ENCODE assay signal across 14 mouse cellular contexts in genomic region chr11:71323439-71323838, GRCm38 (mm10).
DNase-seq lines count a peak whose midpoint lies in the region; ATAC-seq and TF ChIP-seq lines count a peak whose summit lies in the region.
"Had no signal": no experiment of that assay in that cellular context is flagged by ENCODE, and none has a peak within 500 bp of the region (broad histone marks: within the 10 kb centered on the region; RNA-seq: fewer than 3 reads in every experiment).

No protein-coding gene starts in this region.

- no peaks in the 10 kb centered on the region for H3K9me3 ChIP-seq in heart, postnatal 0 days (replicated peaks; ENCODE audit: control insufficient read depth, low read length)
- no peaks in the 10 kb centered on the region for H3K9me3 ChIP-seq in lung, postnatal 0 days (ENCODE audit: low read length)
- H3K9me3 ChIP-seq in stomach, postnatal 0 days (ENCODE audit: control insufficient read depth, low read length), result no peaks in the 10 kb centered on the region
- H3K9me3 ChIP-seq in kidney, embryonic 14.5 days (ENCODE audit: control insufficient read depth, low read length), result no peaks in the 10 kb centered on the region
- H3K9me3 ChIP-seq: forebrain, embryonic 13.5 days; heart, embryonic 10.5 days had no signal

- 19% methylated on average over 1 of the region's 1 CpGs for WGBS in heart, postnatal 0 days
- 36% methylated on average over 1 of the region's 1 CpGs for WGBS in lung, postnatal 0 days
- 9% methylated on average over 1 of the region's 1 CpGs for WGBS in stomach, postnatal 0 days
- WGBS in kidney, embryonic 14.5 days, result 49% methylated on average over 1 of the region's 1 CpGs

- H3K27ac ChIP-seq in heart, postnatal 0 days (ENCODE audit: low read depth), result no peak overlapping the region
- no peak overlapping the region for H3K27ac ChIP-seq in lung, postnatal 0 days (ENCODE audit: low read length)
- no peak overlapping the region for H3K27ac ChIP-seq in stomach, postnatal 0 days (replicated peaks)
- no peak overlapping the region for H3K27ac ChIP-seq in kidney, embryonic 14.5 days (ENCODE audit: low read depth, low read length)
- H3K27ac ChIP-seq: forebrain, embryonic 13.5 days; heart, embryonic 10.5 days had no signal

- no peak overlapping the region for H3K4me2 ChIP-seq in heart, postnatal 0 days (ENCODE audit: low read depth, low read length)
- no peak overlapping the region for H3K4me2 ChIP-seq in lung, postnatal 0 days (replicated peaks; ENCODE audit: low read depth, low read length)
- no peak overlapping the region for H3K4me2 ChIP-seq in stomach, postnatal 0 days (replicated peaks; ENCODE audit: low read depth)
- no peak overlapping the region for H3K4me2 ChIP-seq in kidney, embryonic 14.5 days (replicated peaks; ENCODE audit: low read depth, low read length)
- H3K4me2 ChIP-seq: forebrain, embryonic 13.5 days had no signal

- no peak overlapping the region for H3K4me3 ChIP-seq in heart, postnatal 0 days (ENCODE audit: low read depth, low read length)
- H3K4me3 ChIP-seq in lung, postnatal 0 days (ENCODE audit: low read depth, low read length), result no peak overlapping the region
- no peak overlapping the region for H3K4me3 ChIP-seq in stomach, postnatal 0 days (ENCODE audit: low read depth, low read length)
- no peak overlapping the region for H3K4me3 ChIP-seq in kidney, embryonic 14.5 days (ENCODE audit: low read length)
- H3K4me3 ChIP-seq: forebrain, embryonic 13.5 days; heart, embryonic 10.5 days; myocyte had no signal

- intact Hi-C loops in heart, postnatal 25 days (cut with DNase I), result no loop called here

- no peaks in the 10 kb centered on the region for H3K36me3 ChIP-seq in heart, postnatal 0 days (replicated peaks; ENCODE audit: control insufficient read depth, insufficient read depth, low read length)
- no peaks in the 10 kb centered on the region for H3K36me3 ChIP-seq in lung, postnatal 0 days (ENCODE audit: insufficient read depth, low read length)
- no peaks in the 10 kb centered on the region for H3K36me3 ChIP-seq in stomach, postnatal 0 days (ENCODE audit: control insufficient read depth, insufficient read depth, low read length)
- H3K36me3 ChIP-seq in kidney, embryonic 14.5 days (ENCODE audit: control insufficient read depth, insufficient read depth, low read length), result no peaks in the 10 kb centered on the region
- H3K36me3 ChIP-seq: heart, embryonic 10.5 days had no signal

- ATAC-seq in heart, postnatal 0 days (ENCODE audit: insufficient read depth, low read depth), result no peak
- ATAC-seq in lung, postnatal 0 days, result no peak
- 0 out of 2 replicates have a peak, but pooled peaks have one; percentile 36 for ATAC-seq in common myeloid progenitor, adult 5-6 weeks (replicated peaks; ENCODE audit: low read depth, poor library complexity, severe bottlenecking)
- ATAC-seq in stomach, postnatal 0 days (ENCODE audit: low FRiP score, low TSS enrichment), result no peak
- ATAC-seq in kidney, embryonic 14.5 days (ENCODE audit: low FRiP score, low TSS enrichment), result no peak
- no peak for ATAC-seq in cerebellum, adult (ENCODE audit: insufficient number of reproducible peaks, low FRiP score, low TSS enrichment)
- ATAC-seq: forebrain, embryonic 13.5 days had no signal

- no peaks in the 10 kb centered on the region for H3K4me1 ChIP-seq in heart, postnatal 0 days (ENCODE audit: control insufficient read depth, insufficient read depth)
- H3K4me1 ChIP-seq in lung, postnatal 0 days (ENCODE audit: insufficient read depth, low read depth, low read length), result no peaks in the 10 kb centered on the region
- no peaks in the 10 kb centered on the region for H3K4me1 ChIP-seq in stomach, postnatal 0 days (replicated peaks; ENCODE audit: control insufficient read depth, insufficient read depth)
- no peaks in the 10 kb centered on the region for H3K4me1 ChIP-seq in kidney, embryonic 14.5 days (ENCODE audit: control insufficient read depth, insufficient read depth, low read length)
- H3K4me1 ChIP-seq: forebrain, embryonic 13.5 days; heart, embryonic 10.5 days had no signal

- no peak overlapping the region for H3K9ac ChIP-seq in heart, postnatal 0 days (replicated peaks; ENCODE audit: low read depth, low read length)
- H3K9ac ChIP-seq in lung, postnatal 0 days (replicated peaks; ENCODE audit: low read depth), result no peak overlapping the region
- H3K9ac ChIP-seq in stomach, postnatal 0 days (ENCODE audit: low read length), result no peak overlapping the region
- H3K9ac ChIP-seq in kidney, embryonic 14.5 days (ENCODE audit: low read depth, low read length), result no peak overlapping the region
- H3K9ac ChIP-seq: forebrain, embryonic 13.5 days had no signal

- DNase-seq in heart, postnatal 0 days (ENCODE audit: low spot score), result no peak
- no peak for DNase-seq in heart, postnatal 25 days (ENCODE audit: low spot score)
- no peak for DNase-seq in lung, postnatal 0 days (ENCODE audit: low spot score)
- DNase-seq in lung, postnatal 10 days, result no peak
- no peak for DNase-seq in stomach, postnatal 0 days (ENCODE audit: low spot score)
- DNase-seq: adrenal gland, postnatal 14 days; lung, adult 2 months; right cerebral cortex, postnatal 14 days had no signal

- TF ChIP-seq CTCF in heart, postnatal 0 days (IDR thresholded peaks at IDR 0.05; ENCODE audit: low read depth), result peak; percentile 21
- peak; percentile 50 for TF ChIP-seq CTCF in lung, postnatal 0 days (IDR thresholded peaks at IDR 0.05)
- TF ChIP-seq CTCF in stomach, postnatal 0 days (IDR thresholded peaks at IDR 0.05; ENCODE audit: low read depth), result peak; percentile 74

- no peaks in the 10 kb centered on the region for H3K27me3 ChIP-seq in heart, postnatal 0 days (ENCODE audit: control insufficient read depth, insufficient read depth, low read length)
- no peaks in the 10 kb centered on the region for H3K27me3 ChIP-seq in lung, postnatal 0 days (replicated peaks; ENCODE audit: insufficient read depth, low read length)
- no peaks in the 10 kb centered on the region for H3K27me3 ChIP-seq in stomach, postnatal 0 days (ENCODE audit: control insufficient read depth, insufficient read depth, low read length)
- H3K27me3 ChIP-seq in kidney, embryonic 14.5 days (ENCODE audit: control insufficient read depth, insufficient read depth, low read length), result no peaks in the 10 kb centered on the region
- H3K27me3 ChIP-seq: forebrain, embryonic 13.5 days had no signal

- TF ChIP-seq EP300 in heart, postnatal 0 days (IDR thresholded peaks at IDR 0.05; ENCODE audit: low read depth), result no peak
- no peak for TF ChIP-seq EP300 in lung, postnatal 0 days (IDR thresholded peaks at IDR 0.05)
- TF ChIP-seq EP300 in stomach, postnatal 0 days (optimal IDR thresholded peaks at IDR 0.05), result no peak

Comparison
In these comparisons a context has a peak if more than half of its experiments do, and no peak if none do; other contexts are left out.
1. CTCF ChIP-seq: peak in every context shown above with its lines; median percentile 74 in stomach, postnatal 0 days; 50 in lung, postnatal 0 days; 21 in heart, postnatal 0 days.